Mouse (Mus musculus) olfactory bulb, adult 2 months (tissue): Measurements from ENCODE around the gene Rnf111. TPM values are rescaled to one million over a fixed set of nuclear protein-coding genes. Genes with fewer than 3 reads are reported as not detected.

Source experiments
- H3K27ac ChIP-seq: fragments of 200-500 bp; 2 replicates; pipeline ENCODE4 v1.5.1; 2012; ENCODE audit warnings: low read depth, low read length; ENCODE audit not compliant: insufficient read depth
- H3K4me1 ChIP-seq: fragments of 200-500 bp; 2 replicates; pipeline ENCODE4 v1.6.1; 2012; ENCODE audit warnings: low read length; ENCODE audit not compliant: control insufficient read depth, insufficient read depth
- H3K4me3 ChIP-seq: fragments of 200-500 bp; 2 replicates; pipeline ENCODE4 v1.5.1; 2012; ENCODE audit warnings: mild to moderate bottlenecking, low read depth, low read length, moderate library complexity; ENCODE audit not compliant: insufficient read depth
- CTCF ChIP-seq: fragments of 200-500 bp; IDR thresholded peaks from 2 replicates; pipeline ENCODE4 v1.5.1; 2012; ENCODE audit warnings: low read depth, mild to moderate bottlenecking, low read length, moderate library complexity; ENCODE audit not compliant: insufficient read depth
- POLR2A ChIP-seq: fragments of 200-500 bp; IDR thresholded peaks from 2 replicates; pipeline ENCODE4 v1.6.1; 2012; ENCODE audit warnings: mild to moderate bottlenecking, low read depth, low read length, moderate library complexity; ENCODE audit not compliant: insufficient read depth
- WGBS: fragments of 180-500 bp; shearing (Covaris S2); methylation state at CpG from one replicate; pipeline ENCODE4 v1.1.7; 2018; 5-methylcytosine and 5-hydroxymethylcytosine counted together
- polyA plus RNA-seq: library from polyadenylated mRNA; stranded (reverse); fragments of >200 nt; gene quantifications from 2 replicates; pipeline ENCODE4 v1.2.4, GENCODE M21; 2012; ENCODE audit warnings: low replicate concordance; ENCODE audit not compliant: missing spikeins, insufficient read depth, insufficient read length

Gene Rnf111
- polyA plus RNA-seq, 1 experiment, result not detected

- H3K4me3 ChIP-seq, result peak overlapping the region; percentile 100
- H3K4me1 ChIP-seq, result no peaks in the 10 kb centered on the region
- H3K27ac ChIP-seq, result peak overlapping the region; percentile 97
- TF ChIP-seq CTCF (no peak), POLR2A (no peak)
- under 1% methylated on average over 57 of the region's 70 CpGs for WGBS
These were observed 416 bp downstream of the Rnf111 start for GRCm38 (mm10) chr9:70503015-70503603.

DNA sequence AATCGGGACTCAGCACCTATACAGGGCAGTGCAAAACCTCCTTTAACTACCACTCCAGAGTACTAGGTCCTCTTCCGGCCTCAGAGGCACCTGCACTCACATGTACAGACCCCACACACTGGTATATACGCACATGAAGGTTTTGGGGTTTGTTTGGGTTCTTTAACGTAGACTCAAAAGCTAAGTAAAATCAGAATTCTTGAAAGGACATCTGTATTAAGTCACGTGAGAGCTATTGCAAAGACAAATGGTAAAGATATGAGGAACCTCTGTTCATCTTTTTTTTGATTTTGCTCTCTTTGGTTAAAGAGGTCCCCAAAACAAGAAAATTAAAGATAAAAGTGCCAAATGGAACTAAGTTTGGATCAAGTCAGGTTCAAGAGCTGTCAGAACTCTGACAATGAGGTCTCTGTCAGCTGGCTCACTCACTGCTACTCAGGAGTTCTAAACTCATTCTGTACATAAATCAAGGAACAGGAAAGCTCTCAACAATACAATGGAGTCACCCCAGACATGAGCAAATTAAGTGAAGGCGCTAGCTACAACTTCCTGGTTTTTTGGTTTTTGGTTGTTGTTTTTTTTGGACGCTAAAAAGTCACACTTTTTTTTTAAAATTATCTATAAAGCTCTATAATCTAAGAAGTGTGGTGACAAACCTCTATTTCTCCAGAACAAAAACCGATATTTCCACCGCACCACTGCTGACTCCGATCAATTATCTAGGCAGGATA lies 1.1 kb downstream of the Rnf111 start:
- Histone ChIP-seq H3K4me1 (no peaks in the 10 kb centered on the region), H3K27ac (no peak overlapping the region), H3K4me3 (peak overlapping the region; percentile 100)
- WGBS, result 25% methylated on average over 10 of the region's 10 CpGs
- TF ChIP-seq POLR2A, result no peak
- TF ChIP-seq CTCF, result no peak

- Histone ChIP-seq H3K4me1 (no peaks in the 10 kb centered on the region), H3K4me3 (no peak overlapping the region), H3K27ac (no peak overlapping the region)
- TF ChIP-seq CTCF (no peak), POLR2A (no peak)
These were observed 6.5 kb downstream of the Rnf111 start for GRCm38 (mm10) chr9:70496990-70497389.

GRCm38 (mm10) chr9:70493038-70493437 lies 10.5 kb downstream of the Rnf111 start:
- H3K27ac ChIP-seq, result no peak overlapping the region
- no peaks in the 10 kb centered on the region for H3K4me1 ChIP-seq
- WGBS, result 89% methylated on average over 2 of the region's 2 CpGs
- TF ChIP-seq CTCF (no peak), POLR2A (no peak)
- no peak overlapping the region for H3K4me3 ChIP-seq

GRCm38 (mm10) chr9:70491176-70491575 lies 12.3 kb downstream of the Rnf111 start:
- Histone ChIP-seq H3K4me1 (no peaks in the 10 kb centered on the region), H3K27ac (no peak overlapping the region), H3K4me3 (no peak overlapping the region)
- 88% methylated on average over 1 of the region's 1 CpGs for WGBS
- TF ChIP-seq CTCF (no peak), POLR2A (no peak)

GRCm38 (mm10) chr9:70487401-70487800 lies 16.1 kb downstream of the Rnf111 start:
- no peak overlapping the region for H3K27ac ChIP-seq
- 85% methylated on average over 2 of the region's 2 CpGs for WGBS
- H3K4me1 ChIP-seq, result 0 out of 2 replicates have a peak, but pooled peaks cover 2% of the 10 kb centered on the region
- no peak overlapping the region for H3K4me3 ChIP-seq
- TF ChIP-seq CTCF, result no peak
- TF ChIP-seq POLR2A, result no peak

DNA sequence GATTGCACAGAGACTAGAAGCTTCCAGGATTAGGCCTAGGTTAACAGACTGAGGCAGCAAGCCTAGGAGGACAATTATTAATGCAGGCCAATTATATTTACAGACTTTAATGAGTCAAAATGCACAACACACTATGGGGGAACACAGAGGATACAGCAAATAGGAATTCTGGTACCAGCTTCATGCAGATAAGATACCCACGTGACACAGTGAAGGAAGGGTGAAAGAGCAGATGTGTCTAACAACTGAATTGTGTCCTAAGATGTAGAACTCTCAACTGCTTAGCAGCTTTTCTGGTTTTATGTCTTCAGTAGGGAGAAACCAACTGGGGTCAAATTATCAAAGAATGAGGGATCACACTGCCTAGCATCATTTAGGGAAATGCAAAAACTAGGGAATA lies 17.7 kb downstream of the Rnf111 start:
- Histone ChIP-seq H3K4me1 (0 out of 2 replicates have a peak, but pooled peaks cover 2% of the 10 kb centered on the region), H3K27ac (no peak overlapping the region), H3K4me3 (no peak overlapping the region)
- TF ChIP-seq POLR2A (no peak), CTCF (no peak)
- WGBS, result 75% methylated on average over 1 of the region's 1 CpGs

DNA sequence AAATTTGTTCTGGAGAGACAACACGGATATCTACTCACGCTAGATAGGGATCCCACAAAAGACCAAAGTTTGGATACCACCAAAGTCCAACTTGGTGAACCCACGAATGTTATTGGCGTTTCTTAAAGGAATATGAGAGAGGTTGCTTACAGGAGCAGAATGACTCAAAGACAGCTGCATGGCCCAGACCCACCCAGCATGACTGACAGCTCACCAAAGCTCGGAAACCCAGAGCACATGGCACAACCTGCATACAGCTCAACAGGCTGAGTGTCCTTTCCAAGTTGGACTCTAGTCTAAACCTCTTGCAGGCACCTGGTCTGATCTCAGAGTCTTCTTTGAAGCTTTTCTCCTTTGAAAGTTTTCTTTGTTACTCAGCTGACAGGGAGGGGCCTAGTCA lies 20.0 kb downstream of the Rnf111 start:
- 91% methylated on average over 5 of the region's 5 CpGs for WGBS
- Histone ChIP-seq H3K4me1 (0 out of 2 replicates have a peak, but pooled peaks cover 2% of the 10 kb centered on the region), H3K4me3 (no peak overlapping the region), H3K27ac (no peak overlapping the region)
- TF ChIP-seq POLR2A (no peak), CTCF (no peak)

DNA sequence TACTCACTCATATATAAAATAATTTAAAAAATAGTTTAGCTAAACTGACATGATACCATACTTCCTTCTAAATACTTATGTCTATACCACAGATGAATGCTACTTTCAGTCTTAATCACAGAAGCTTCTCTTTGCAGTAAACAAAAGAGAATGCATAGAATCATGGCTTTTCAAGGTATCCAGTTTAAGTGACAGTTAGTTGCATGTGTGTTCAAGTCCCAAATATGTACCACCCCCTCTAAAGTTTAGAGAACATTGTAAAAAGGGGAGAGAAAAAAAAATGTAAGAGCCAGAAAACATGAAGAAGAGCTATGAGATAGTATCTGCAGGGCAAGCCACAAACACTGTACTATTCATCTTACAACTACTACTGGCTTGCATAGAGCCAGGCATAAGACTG lies 21.7 kb downstream of the Rnf111 start:
- Histone ChIP-seq H3K4me1 (0 out of 2 replicates have a peak, but pooled peaks cover 2% of the 10 kb centered on the region), H3K27ac (no peak overlapping the region), H3K4me3 (no peak overlapping the region)
- TF ChIP-seq POLR2A (no peak), CTCF (no peak)

GRCm38 (mm10) chr9:70477229-70477628 lies 26.3 kb downstream of the Rnf111 start:
- Histone ChIP-seq H3K4me1 (0 out of 2 replicates have a peak, but pooled peaks cover 3% of the 10 kb centered on the region), H3K4me3 (no peak overlapping the region), H3K27ac (no peak overlapping the region)
- 90% methylated on average over 3 of the region's 3 CpGs for WGBS
- TF ChIP-seq CTCF (no peak), POLR2A (no peak)
